Mouse (Mus musculus) heart, postnatal 0 days (tissue): ENCODE measurements around the gene Tmem238. TPM values are rescaled to one million over a fixed set of nuclear protein-coding genes. Genes with fewer than 3 reads are reported as not detected.

Source experiments
- ATAC-seq: fragments of 200-750 bp; cut with Nextera tagmentation; 2 replicates; pipeline ENCODE4 v1.8.0; 2017; ENCODE audit warnings: low read depth, moderate number of reproducible peaks, moderate library complexity; ENCODE audit not compliant: insufficient read depth
- DNase-seq: peaks from one replicate; pipeline ENCODE4 v3.0.0-alpha.2; 2016; ENCODE audit warnings: low spot score
- H3K27ac ChIP-seq: fragments of 300-500 bp; sonication (generic); 2 replicates; pipeline ENCODE4 v1.5.1; 2014; ENCODE audit warnings: low read depth, mild to moderate bottlenecking
- H3K27me3 ChIP-seq: fragments of 300-500 bp; sonication (generic); 2 replicates; pipeline ENCODE4 v1.6.1; 2014; ENCODE audit warnings: low read length, mixed read lengths; ENCODE audit not compliant: control insufficient read depth, insufficient read depth
- H3K36me3 ChIP-seq: fragments of 300-500 bp; sonication (generic); replicated peaks from 2 replicates; pipeline ENCODE4 v1.6.1; 2014; ENCODE audit warnings: low read length, mixed read lengths; ENCODE audit not compliant: control insufficient read depth, insufficient read depth
- H3K4me1 ChIP-seq: fragments of 300-500 bp; sonication (generic); 2 replicates; pipeline ENCODE4 v1.6.1; 2014; ENCODE audit warnings: antibody characterized with exemption; ENCODE audit not compliant: control insufficient read depth, insufficient read depth
- H3K4me2 ChIP-seq: fragments of 300-500 bp; sonication (generic); 2 replicates; pipeline ENCODE4 v1.6.1; 2014; ENCODE audit warnings: low read depth, mild to moderate bottlenecking, low read length, moderate library complexity
- H3K4me3 ChIP-seq: fragments of 300-500 bp; sonication (generic); 2 replicates; pipeline ENCODE4 v1.5.1; 2014; ENCODE audit warnings: low read depth, low read length
- H3K9ac ChIP-seq: fragments of 300-500 bp; sonication (generic); replicated peaks from 2 replicates; pipeline ENCODE4 v1.6.1; 2014; ENCODE audit warnings: low read depth, low read length, mixed read lengths
- H3K9me3 ChIP-seq: fragments of 300-500 bp; sonication (generic); replicated peaks from 2 replicates; pipeline ENCODE4 v1.6.1; 2016; ENCODE audit warnings: low read length; ENCODE audit not compliant: control insufficient read depth
- CTCF ChIP-seq: IDR thresholded peaks from 2 replicates; pipeline ENCODE4 v1.5.1; 2016; ENCODE audit warnings: antibody characterized with exemption, control low read depth, low read depth
- EP300 ChIP-seq: IDR thresholded peaks from 2 replicates; pipeline ENCODE4 v1.6.1; 2016; ENCODE audit warnings: antibody characterized with exemption, low read depth
- WGBS: fragments of 180-500 bp; shearing (Covaris S2); extraction: QIAGEN DNeasy Blood & Tissue Kit; methylation state at CpG from one replicate; pipeline ENCODE4 v1.1.7; 2014; 5-methylcytosine and 5-hydroxymethylcytosine counted together
- polyA plus RNA-seq: library from polyadenylated mRNA; unstranded; fragments of >200 nt; fragmentation: Nextera tagmentation; extraction: Ambion mirVana; gene quantifications from 2 replicates; pipeline ENCODE4 v1.2.1, GENCODE M21; 2015
- total RNA-seq: library from RNA; depleted of rRNA; stranded (reverse); fragments of >200 nt; gene quantifications from 2 replicates; pipeline ENCODE4 v1.2.3, GENCODE M21; 2014; ENCODE audit warnings: low replicate concordance; rRNA removed

Gene Tmem238
- total and polyA plus RNA-seq, 2 experiments from 2014 or later = 2.2 to 8.6 TPM

- 83% methylated on average over 21 of the region's 21 CpGs for WGBS
- DNase-seq (no peak), ATAC-seq (no peak)
- Histone ChIP-seq H3K27ac (peak overlapping the region; percentile 92), H3K4me3 (peak overlapping the region; percentile 87; the same call in 1 of the 2 replicates), H3K9ac (no peak overlapping the region; the same call in 1 of the 2 replicates), H3K4me2 (peak overlapping the region; percentile 96), H3K4me1 (peaks cover 19% of the 10 kb centered on the region), H3K9me3 (no peaks in the 10 kb centered on the region), H3K36me3 (peaks cover 32% of the 10 kb centered on the region), H3K27me3 (no peaks in the 10 kb centered on the region)
- no peak for TF ChIP-seq CTCF
- TF ChIP-seq EP300 = no peak
These were observed 47.6 kb downstream of the Tmem238 start for GRCm38 (mm10) chr7:4741672-4742481.

GRCm38 (mm10) chr7:4741151-4741550, 48.3 kb downstream of the Tmem238 start:
- WGBS = 1% methylated on average over 4 of the region's 4 CpGs
- ATAC-seq (no peak), DNase-seq (peak; percentile 80)
- 0 out of 2 replicates have a peak, but pooled peaks have one; percentile 8 for TF ChIP-seq EP300
- TF ChIP-seq CTCF = no peak
- peak overlapping the region; percentile 84 for H3K9ac ChIP-seq
- peak overlapping the region; percentile 96 for H3K4me2 ChIP-seq
- peak overlapping the region; percentile 92 for H3K27ac ChIP-seq
- H3K4me3 ChIP-seq = peak overlapping the region; percentile 87
- no peaks in the 10 kb centered on the region for H3K9me3 ChIP-seq
- peaks cover 25% of the 10 kb centered on the region for H3K36me3 ChIP-seq
- peaks cover 19% of the 10 kb centered on the region for H3K4me1 ChIP-seq
- no peaks in the 10 kb centered on the region for H3K27me3 ChIP-seq

GRCm38 (mm10) chr7:4740309-4740727, 49.1 kb downstream of the Tmem238 start:
- TF ChIP-seq CTCF (no peak), EP300 (no peak)
- peak overlapping the region; percentile 96 for H3K4me2 ChIP-seq
- DNase-seq (peak; percentile 51), ATAC-seq (peak; percentile 0; the same call in 1 of the 2 replicates)
- 0% methylated on average over 14 of the region's 14 CpGs for WGBS
- peak overlapping the region; percentile 92 for H3K27ac ChIP-seq
- H3K27me3 ChIP-seq = no peaks in the 10 kb centered on the region
- peaks cover 19% of the 10 kb centered on the region for H3K4me1 ChIP-seq
- H3K9me3 ChIP-seq = no peaks in the 10 kb centered on the region
- H3K9ac ChIP-seq = peak overlapping the region; percentile 84
- peaks cover 21% of the 10 kb centered on the region for H3K36me3 ChIP-seq
- H3K4me3 ChIP-seq = peak overlapping the region; percentile 87

GRCm38 (mm10) chr7:4739544-4740275, 49.7 kb downstream of the Tmem238 start, which contains the start of gene Kmt5c:
Gene Kmt5c (plus strand): TSS chr7:4740115.
- H3K27me3 ChIP-seq = no peaks in the 10 kb centered on the region
- no peaks in the 10 kb centered on the region for H3K9me3 ChIP-seq
- H3K4me3 ChIP-seq = peak within 1 kb of the TSS; percentile 87
- peaks cover 19% of the 10 kb centered on the region for H3K4me1 ChIP-seq
- peak within 1 kb of the TSS; percentile 96 for H3K4me2 ChIP-seq
- peak; percentile 95 for ATAC-seq
- WGBS = under 1% methylated on average over 31 of the region's 44 CpGs
- peak within 1 kb of the TSS; percentile 84 for H3K9ac ChIP-seq
- peak; percentile 100 for DNase-seq
- peaks cover 21% of the 10 kb centered on the region for H3K36me3 ChIP-seq
- peak; percentile 46; the same call in 1 of the 2 replicates for TF ChIP-seq EP300
- peak; percentile 29 for TF ChIP-seq CTCF
- H3K27ac ChIP-seq = peak within 1 kb of the TSS; percentile 92

GRCm38 (mm10) chr7:4739041-4739543, 50.4 kb downstream of the Tmem238 start:
- H3K27me3 ChIP-seq = no peaks in the 10 kb centered on the region
- H3K4me2 ChIP-seq = peak overlapping the region; percentile 67
- H3K9ac ChIP-seq = no peak overlapping the region
- DNase-seq = no peak
- no peak for ATAC-seq
- peaks cover 16% of the 10 kb centered on the region for H3K36me3 ChIP-seq
- WGBS = 48% methylated on average over 10 of the region's 10 CpGs
- H3K4me1 ChIP-seq = peaks cover 19% of the 10 kb centered on the region
- peak overlapping the region; percentile 70 for H3K27ac ChIP-seq
- no peak for TF ChIP-seq EP300
- TF ChIP-seq CTCF = no peak
- H3K4me3 ChIP-seq = peak overlapping the region; percentile 47
- no peaks in the 10 kb centered on the region for H3K9me3 ChIP-seq

Other genes starting within 250 kb of the Tmem238 start
Only the 30 nearest of the 31 such genes appear.
- 0.23 and 1.4 TPM in 2 replicates for gene Syt5, start 242.1 kb downstream of the Tmem238 start, total RNA-seq
- 0.70 and 0.92 TPM in 2 replicates for gene Syt5, start 242.1 kb downstream of the Tmem238 start, polyA plus RNA-seq
- not detected in 2 replicates for gene Ptprh, start 185.6 kb downstream of the Tmem238 start, total RNA-seq
- gene Ptprh, start 185.6 kb downstream of the Tmem238 start, polyA plus RNA-seq = not detected in 2 replicates
- gene Tmem86b, start 158.2 kb downstream of the Tmem238 start, total RNA-seq = 4.8 and 11.5 TPM in 2 replicates
- gene Tmem86b, start 158.2 kb downstream of the Tmem238 start, polyA plus RNA-seq = 0.33 and 0.82 TPM in 2 replicates
- 101 and 146 TPM in 2 replicates for gene Ppp6r1, start 130.6 kb downstream of the Tmem238 start, total RNA-seq
- gene Ppp6r1, start 130.6 kb downstream of the Tmem238 start, polyA plus RNA-seq = 4.9 and 5.7 TPM in 2 replicates
- 138 and 156 TPM in 2 replicates for gene Hspbp1, start 104.6 kb downstream of the Tmem238 start, total RNA-seq
- 69.8 and 72.9 TPM in 2 replicates for gene Hspbp1, start 104.6 kb downstream of the Tmem238 start, polyA plus RNA-seq
- gene Brsk1, start 99.1 kb downstream of the Tmem238 start, total RNA-seq = 7.1 and 10.9 TPM in 2 replicates
- 0.22 and 0.36 TPM in 2 replicates for gene Brsk1, start 99.1 kb downstream of the Tmem238 start, polyA plus RNA-seq
- 0.23 TPM in 1 of 2 replicates, not detected in the other for gene Tmem150b, start 64.4 kb downstream of the Tmem238 start, total RNA-seq
- gene Tmem150b, start 64.4 kb downstream of the Tmem238 start, polyA plus RNA-seq = not detected in 2 replicates
- gene Kmt5c, start 49.5 kb downstream of the Tmem238 start, total RNA-seq = 59.1 and 62.9 TPM in 2 replicates
- gene Kmt5c, start 49.5 kb downstream of the Tmem238 start, polyA plus RNA-seq = 38.3 and 42.9 TPM in 2 replicates
- 20.8 TPM in 1 of 2 replicates, not detected in the other for gene Cox6b2, start 36.6 kb downstream of the Tmem238 start, total RNA-seq
- 27.1 and 27.8 TPM in 2 replicates for gene Cox6b2, start 36.6 kb downstream of the Tmem238 start, polyA plus RNA-seq
- not detected in 2 replicates for gene Fam71e2, start 18.4 kb downstream of the Tmem238 start, total RNA-seq
- not detected in 2 replicates for gene Fam71e2, start 18.4 kb downstream of the Tmem238 start, polyA plus RNA-seq
- gene Il11, start 6.8 kb downstream of the Tmem238 start, total RNA-seq = not detected in 2 replicates
- not detected in 2 replicates for gene Il11, start 6.8 kb downstream of the Tmem238 start, polyA plus RNA-seq
- not detected in 2 replicates for gene Tmem190, start 6.7 kb downstream of the Tmem238 start, total RNA-seq
- not detected in 2 replicates for gene Tmem190, start 6.7 kb downstream of the Tmem238 start, polyA plus RNA-seq
- gene Rpl28, start 3.2 kb upstream of the Tmem238 start, total RNA-seq = 141 and 173 TPM in 2 replicates
- 259 and 269 TPM in 2 replicates for gene Rpl28, start 3.2 kb upstream of the Tmem238 start, polyA plus RNA-seq
- gene Ube2s, start 22.9 kb upstream of the Tmem238 start, total RNA-seq = 440 and 486 TPM in 2 replicates
- gene Ube2s, start 22.9 kb upstream of the Tmem238 start, polyA plus RNA-seq = 156 and 174 TPM in 2 replicates
- gene Shisa7, start 55.0 kb upstream of the Tmem238 start, total RNA-seq = 0.23 TPM in 1 of 2 replicates, not detected in the other
- not detected in 2 replicates for gene Shisa7, start 55.0 kb upstream of the Tmem238 start, polyA plus RNA-seq
- gene Isoc2b, start 80.6 kb upstream of the Tmem238 start, total RNA-seq = 1.4 and 20.0 TPM in 2 replicates
- gene Isoc2b, start 80.6 kb upstream of the Tmem238 start, polyA plus RNA-seq = 4.5 and 6.5 TPM in 2 replicates
- gene Isoc2a, start 87.5 kb upstream of the Tmem238 start, total RNA-seq = 15.2 and 25.6 TPM in 2 replicates
- gene Isoc2a, start 87.5 kb upstream of the Tmem238 start, polyA plus RNA-seq = 1.4 and 1.6 TPM in 2 replicates
- 0.88 TPM in 1 of 2 replicates, not detected in the other for gene Gm36210, start 116.9 kb upstream of the Tmem238 start, total RNA-seq
- 0.08 and 0.12 TPM in 2 replicates for gene Gm36210, start 116.9 kb upstream of the Tmem238 start, polyA plus RNA-seq
- gene Zfp628, start 125.6 kb upstream of the Tmem238 start, total RNA-seq = 8.9 and 13.1 TPM in 2 replicates
- gene Zfp628, start 125.6 kb upstream of the Tmem238 start, polyA plus RNA-seq = 1.7 and 1.9 TPM in 2 replicates
- 2.0 and 4.2 TPM in 2 replicates for gene Nat14, start 132.4 kb upstream of the Tmem238 start, total RNA-seq
- gene Nat14, start 132.4 kb upstream of the Tmem238 start, polyA plus RNA-seq = 2.8 and 3.6 TPM in 2 replicates
- gene Ssc5d, start 136.1 kb upstream of the Tmem238 start, total RNA-seq = 3.5 and 5.0 TPM in 2 replicates
- 1.1 and 1.2 TPM in 2 replicates for gene Ssc5d, start 136.1 kb upstream of the Tmem238 start, polyA plus RNA-seq
- gene Sbk2, start 174.8 kb upstream of the Tmem238 start, total RNA-seq = 16.4 and 19.9 TPM in 2 replicates
- gene Sbk2, start 174.8 kb upstream of the Tmem238 start, polyA plus RNA-seq = 22.0 and 24.3 TPM in 2 replicates
- 3.2 and 3.9 TPM in 2 replicates for gene Sbk3, start 181.5 kb upstream of the Tmem238 start, total RNA-seq
- gene Sbk3, start 181.5 kb upstream of the Tmem238 start, polyA plus RNA-seq = 2.7 and 4.1 TPM in 2 replicates
- gene Zfp579, start 206.5 kb upstream of the Tmem238 start, total RNA-seq = 8.3 and 15.0 TPM in 2 replicates
- gene Zfp579, start 206.5 kb upstream of the Tmem238 start, polyA plus RNA-seq = 25.4 and 30.6 TPM in 2 replicates
- 11.0 and 15.6 TPM in 2 replicates for gene Zfp524, start 224.8 kb upstream of the Tmem238 start, total RNA-seq
- 12.5 and 15.1 TPM in 2 replicates for gene Zfp524, start 224.8 kb upstream of the Tmem238 start, polyA plus RNA-seq
- 37.2 and 56.9 TPM in 2 replicates for gene Fiz1, start 225.0 kb upstream of the Tmem238 start, total RNA-seq
- gene Fiz1, start 225.0 kb upstream of the Tmem238 start, polyA plus RNA-seq = 14.4 and 14.7 TPM in 2 replicates
- not detected in 2 replicates for gene Gm44973, start 225.8 kb upstream of the Tmem238 start, total RNA-seq
- gene Gm44973, start 225.8 kb upstream of the Tmem238 start, polyA plus RNA-seq = 0.75 and 1.1 TPM in 2 replicates
- gene Zfp865, start 230.7 kb upstream of the Tmem238 start, total RNA-seq = 17.6 and 24.9 TPM in 2 replicates
- 1.8 and 2.0 TPM in 2 replicates for gene Zfp865, start 230.7 kb upstream of the Tmem238 start, polyA plus RNA-seq
- gene Ccdc106, start 230.9 kb upstream of the Tmem238 start, total RNA-seq = 1.0 and 2.8 TPM in 2 replicates
- 0.33 and 0.85 TPM in 2 replicates for gene Ccdc106, start 230.9 kb upstream of the Tmem238 start, polyA plus RNA-seq
- gene 4632433K11Rik, start 244.5 kb upstream of the Tmem238 start, total RNA-seq = 0.99 TPM in 1 of 2 replicates, not detected in the other
- gene 4632433K11Rik, start 244.5 kb upstream of the Tmem238 start, polyA plus RNA-seq = not detected in 2 replicates